In the genomic region with DNA sequence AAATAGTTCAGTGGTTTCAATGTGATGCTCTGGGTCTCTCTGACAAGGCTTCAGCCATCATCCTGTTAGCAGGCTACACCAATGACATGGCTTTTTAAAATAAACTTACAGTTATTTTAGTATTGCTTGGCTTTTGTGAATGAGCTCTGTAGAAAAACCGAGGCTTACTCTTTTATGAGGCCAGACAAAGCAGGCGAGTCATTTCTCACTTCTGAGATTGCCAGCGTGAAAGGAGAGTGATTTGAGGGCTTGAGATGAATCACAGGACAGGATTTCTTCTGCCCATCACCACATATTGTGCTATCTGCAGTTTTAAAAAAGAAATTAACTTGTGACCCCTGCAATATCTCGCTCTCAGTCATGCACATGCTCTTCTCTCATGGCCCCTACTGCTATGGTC, we compare ENCODE assay signal across 20 mouse cellular contexts.
DNase-seq lines count a peak whose midpoint lies in the region; ATAC-seq lines count a peak whose summit lies in the region.
"Had no signal": no experiment of that assay in that cellular context is flagged by ENCODE, and none has a peak within 500 bp of the region (broad histone marks: within the 10 kb centered on the region; RNA-seq: fewer than 3 reads in every experiment).

No protein-coding gene starts in this region.

- no peak for DNase-seq in frontal cortex, postnatal 10 days (ENCODE audit: low spot score in 2 of 2)
- DNase-seq in 3T3-L1 (ENCODE audit: low read depth, low spot score): peak; percentile 37
- DNase-seq in Muller cell, postnatal 12 days (ENCODE audit: inconsistent ontology term): peak; percentile 17
- DNase-seq in induced T-regulatory cell, adult 2 months (ENCODE audit: low read depth): peak; percentile 54
- DNase-seq in cerebellum, postnatal 14 days: no peak
- no peak for DNase-seq in embryo, embryonic 11 days
- DNase-seq: adrenal gland, adult 8-10 months; adrenal gland, postnatal 14 days; adrenal gland, postnatal 36 days; cerebellum, adult 11-12 months; cerebellum, adult 2 months; cerebellum, adult 9-10 months; cerebellum, postnatal 10 days; cerebellum, postnatal 36 days; forebrain, postnatal 0 days had no signal

- ATAC-seq in frontal cortex, adult (ENCODE audit: low TSS enrichment): peak; percentile 72
- ATAC-seq: activated CD4-positive, CD25-positive, alpha-beta regulatory T cell, adult 4 months; forebrain, embryonic 13.5 days; forebrain, embryonic 15.5 days; forebrain, postnatal 0 days; Patski had no signal

Comparison
In these comparisons a context has a peak if more than half of its experiments do, and no peak if none do; other contexts are left out.
1. DNase-seq: peak in 3T3-L1 (single experiment), Muller cell, postnatal 12 days (single experiment) and induced T-regulatory cell, adult 2 months (single experiment); none in frontal cortex, postnatal 10 days (0 of 2), cerebellum, postnatal 14 days (0 of 2) and embryo, embryonic 11 days (single experiment).